Mouse (Mus musculus) liver, postnatal 0 days (tissue): ENCODE results near the gene Rps27rt.

Source experiments
- CTCF ChIP-seq: sonication (generic); IDR thresholded peaks from 2 replicates; pipeline ENCODE4 v1.5.1; 2016; ENCODE audit warnings: antibody characterized with exemption, low read depth
- EP300 ChIP-seq: IDR thresholded peaks from 2 replicates; pipeline ENCODE4 v1.6.1; 2016; ENCODE audit warnings: antibody characterized with exemption, low read depth, mild to moderate bottlenecking

- TF ChIP-seq EP300 (no peak), CTCF (no peak)
These were observed 2.6 kb downstream of the Rps27rt start for GRCm38 (mm10) chr9:114979969-114980368.
